Mouse (Mus musculus) bone marrow macrophage, adult 2 months (primary cell): ENCODE measurements around the gene Klb.

ENCODE experiments used
- CTCF ChIP-seq: IDR thresholded peaks from 2 replicates; pipeline ENCODE4 v1.5.1; 2012; ENCODE audit warnings: low read depth, mild to moderate bottlenecking, low read length, moderate library complexity
- POLR2A ChIP-seq: IDR thresholded peaks from 2 replicates; pipeline ENCODE4 v1.6.1; 2012; ENCODE audit warnings: mild to moderate bottlenecking, low read depth, low read length, borderline replicate concordance

- TF ChIP-seq CTCF, result no peak
- no peak for TF ChIP-seq POLR2A
Observed at GRCm38 (mm10) chr5:65348168-65348567, at the start of gene Klb.
